Mouse (Mus musculus) left cerebral cortex, postnatal 25 days (tissue): ENCODE data around the gene Myo1d. TPM values are rescaled to one million over a fixed set of nuclear protein-coding genes. Genes with fewer than 3 reads are reported as not detected.

Source experiments
- DNase-seq, 2 experiments: peaks; one replicate each; pipeline ENCODE4 v3.0.0; 2022; ENCODE audit warnings: low spot score in 2 of 2, mixed read lengths in 1 of 2
- intact Hi-C: fragments of 180-260 bp; cut with DNase I; formaldehyde crosslinking; loops from one replicate; pipeline ENCODE4 v1.15.1; 2025
- total RNA-seq, 2 experiments: library from RNA; stranded (reverse); gene quantifications; 2 replicates each; pipeline ENCODE4 v1.2.3; 2021

Gene Myo1d
- total RNA-seq, 2 experiments from 2014 or later: 4.7 to 6.5 TPM

DNA sequence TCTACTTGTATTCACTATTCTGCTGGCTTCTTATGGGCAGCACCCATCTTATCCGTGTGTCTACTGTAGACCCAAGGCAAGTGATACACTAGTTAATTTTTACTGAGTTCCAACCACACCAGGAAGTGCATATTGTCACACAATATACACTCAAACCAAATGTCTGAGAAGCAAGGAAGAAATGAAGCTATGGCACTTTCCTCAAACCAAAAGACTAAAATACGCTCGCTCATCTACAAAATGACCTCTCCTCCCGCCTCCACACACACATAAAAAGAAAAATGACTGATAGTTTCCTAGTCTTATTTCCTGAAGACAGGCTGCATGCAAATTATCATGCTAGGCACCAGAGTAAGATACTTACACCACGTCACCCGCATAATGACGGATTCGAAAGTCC is 113.6 kb downstream of the Myo1d start:
- intact Hi-C loops: loop anchor here (5.0 kb wide), 1 partner anchor 114 kb away; no protein-coding TSS in a partner anchor
- DNase-seq: no peak

DNA sequence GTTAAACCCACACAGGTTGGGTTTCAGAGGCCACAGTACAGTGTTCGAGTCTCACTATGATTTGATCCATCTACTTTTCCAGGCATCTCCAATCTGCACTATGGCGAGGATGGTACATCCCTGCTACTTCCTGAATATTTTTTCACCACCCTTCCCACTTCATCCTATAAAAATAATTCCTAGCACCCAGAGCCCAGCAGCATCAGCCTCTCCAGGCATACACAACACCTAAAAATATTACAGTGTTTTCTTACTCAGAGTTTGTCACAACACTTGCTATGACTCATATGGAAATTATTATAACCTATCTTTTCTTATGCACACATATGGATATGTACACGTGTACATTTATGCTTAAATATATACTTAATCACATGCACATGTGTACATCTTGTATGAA is 115.6 kb downstream of the Myo1d start:
- peak in 1 of 2 experiments; percentile 81 for DNase-seq
- intact Hi-C loops: loop anchor here (1.0 to 2.0 kb wide), 2 partner anchors 49 to 61 kb away; no protein-coding TSS in a partner anchor

DNA sequence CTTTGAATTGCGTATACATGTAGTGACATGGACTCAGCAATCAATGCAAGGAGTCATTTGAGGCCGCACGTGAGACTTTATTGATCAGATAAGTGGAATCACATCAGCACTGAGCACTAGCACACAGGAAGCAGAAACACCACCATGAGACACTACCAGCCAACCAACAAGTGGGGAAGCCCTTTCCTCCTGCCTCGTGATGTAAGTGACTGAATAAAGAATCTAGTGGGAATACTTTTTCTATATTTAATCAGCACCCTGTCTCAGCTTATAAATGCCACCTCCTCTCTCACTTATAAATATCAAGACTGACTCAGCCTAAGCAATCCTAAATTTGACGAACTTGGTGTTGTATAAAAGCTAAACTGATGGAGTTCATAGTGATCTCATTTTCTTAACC is 134.7 kb downstream of the Myo1d start:
- peak; percentile 37 to 85 for DNase-seq
- intact Hi-C loops: loop anchor here (1.0 kb wide), 1 partner anchor 42 kb away; no protein-coding TSS in a partner anchor

DNA sequence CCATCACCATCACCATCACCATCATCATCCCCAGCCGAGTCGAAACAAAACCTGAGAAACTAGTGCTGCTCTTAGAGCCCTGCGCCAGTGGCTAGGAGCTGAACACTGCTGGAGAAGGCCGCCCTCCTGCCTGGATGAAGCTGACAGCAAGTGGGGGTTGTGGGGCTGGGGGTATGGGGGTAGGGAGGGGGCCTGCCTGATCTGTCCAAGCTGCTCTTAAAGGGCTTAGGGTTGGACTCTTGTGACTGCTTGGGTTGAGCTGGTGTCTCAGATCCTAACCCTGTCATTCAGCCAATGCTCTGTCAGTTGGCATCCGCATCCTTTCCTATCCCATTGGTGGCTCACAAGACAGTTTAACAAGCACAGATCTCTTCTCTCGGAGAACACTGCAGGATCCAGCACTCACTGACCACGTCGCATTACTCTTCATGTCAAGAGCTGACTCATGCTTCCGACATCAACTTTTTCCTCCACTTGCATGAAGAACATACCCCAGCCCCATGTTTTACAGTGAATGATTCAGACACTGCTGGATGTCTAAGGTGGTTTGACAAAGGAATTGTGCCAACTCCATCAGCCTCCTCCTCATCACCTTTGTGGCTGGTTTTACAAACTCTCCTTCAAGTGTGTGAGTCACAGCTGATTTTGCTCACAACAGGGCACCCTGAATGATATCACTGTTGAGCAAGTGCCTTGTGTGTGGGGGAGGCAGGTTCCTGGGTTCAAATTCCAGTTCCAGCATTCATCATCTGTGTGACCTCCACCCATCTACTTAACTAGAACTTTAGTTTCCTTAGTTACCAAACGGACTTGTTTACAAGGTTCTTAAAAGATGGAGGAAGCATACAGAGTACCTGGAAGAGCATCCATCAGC is 150.6 kb downstream of the Myo1d start:
- peak in 1 of 2 experiments; percentile 43 for DNase-seq
- intact Hi-C loops: no loop called here

DNA sequence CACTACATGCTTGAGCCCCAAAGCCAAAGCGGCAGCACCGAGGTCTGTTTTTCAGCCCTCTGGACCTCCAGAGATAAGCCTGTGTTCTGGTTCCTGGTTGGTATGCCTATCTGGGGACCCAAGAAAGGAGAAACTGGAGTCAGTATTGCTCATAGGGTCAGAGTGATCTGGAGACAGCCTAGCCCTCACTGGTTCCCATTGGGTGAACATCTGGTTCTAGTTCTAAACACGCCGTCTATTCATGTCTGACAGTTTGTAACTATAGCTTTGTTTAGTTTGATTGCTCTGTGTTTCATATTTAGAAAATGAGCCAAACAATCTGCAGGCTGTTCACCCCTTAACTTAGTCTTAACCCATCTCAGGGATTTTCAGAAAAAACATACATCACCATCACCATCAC is 151.2 kb downstream of the Myo1d start:
- intact Hi-C loops: no loop called here
- no peak for DNase-seq

DNA sequence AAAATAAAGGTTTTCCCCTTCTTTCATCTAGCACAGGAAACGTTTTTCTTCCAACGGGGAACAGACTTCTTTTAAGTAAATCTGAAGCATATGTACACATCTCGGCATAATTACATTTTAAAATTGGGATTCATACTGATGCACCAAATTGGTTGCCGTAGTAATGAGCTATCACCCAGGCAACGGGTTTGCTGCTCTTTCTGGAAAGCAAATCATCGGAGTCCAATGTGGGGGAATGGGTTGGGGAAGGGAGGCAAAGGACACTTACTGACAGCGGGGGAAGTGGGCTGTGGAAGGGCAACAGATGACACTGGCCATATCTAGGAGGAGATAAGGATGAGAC is 156.8 kb downstream of the Myo1d start:
- intact Hi-C loops: loop anchor here (2.0 kb wide), 1 partner anchor 20 kb away; no protein-coding TSS in a partner anchor

DNA sequence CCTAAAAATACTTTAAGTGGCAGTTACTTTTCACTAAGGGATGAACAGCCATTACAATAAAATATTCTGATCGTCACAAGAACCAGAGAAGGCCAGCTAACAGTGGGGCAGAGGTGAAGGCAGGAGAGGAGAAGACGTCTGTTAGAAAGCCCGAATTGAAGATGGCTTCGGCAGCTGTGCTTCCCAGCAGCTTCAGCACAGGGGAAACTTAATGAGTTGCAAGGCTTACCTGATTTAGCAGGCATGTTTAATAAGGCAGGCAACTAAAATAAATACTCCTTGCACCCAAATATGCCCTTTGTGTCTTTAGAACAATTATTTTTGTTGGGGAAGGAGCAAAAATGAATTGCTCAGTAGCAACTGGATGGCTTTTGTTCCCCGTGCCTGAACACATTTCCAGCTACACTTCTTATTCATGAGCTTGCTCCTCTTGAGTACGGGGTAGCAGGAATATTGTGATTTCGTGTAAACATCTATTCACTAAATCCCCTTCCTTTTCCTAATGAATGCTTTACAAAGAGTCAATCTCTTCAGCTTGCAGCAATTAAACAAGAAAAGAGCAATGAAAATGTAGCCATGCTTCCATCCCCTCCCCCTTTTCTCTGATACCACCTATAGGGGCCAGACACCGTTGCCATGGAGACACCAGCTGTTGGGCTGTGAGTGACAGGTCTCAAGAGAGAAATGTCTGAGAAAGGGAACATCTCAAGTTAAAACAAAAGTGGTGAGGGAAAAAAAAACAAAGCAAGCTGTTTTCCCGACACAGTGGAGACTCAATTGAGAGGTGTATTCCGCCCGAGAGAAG is 157.4 kb downstream of the Myo1d start:
- DNase-seq: peak in 1 of 2 experiments; percentile 42

More for the DNA sequence above, 156.8 kb downstream of the Myo1d start:
- DNase-seq: peak; percentile 76 to 86

DNA sequence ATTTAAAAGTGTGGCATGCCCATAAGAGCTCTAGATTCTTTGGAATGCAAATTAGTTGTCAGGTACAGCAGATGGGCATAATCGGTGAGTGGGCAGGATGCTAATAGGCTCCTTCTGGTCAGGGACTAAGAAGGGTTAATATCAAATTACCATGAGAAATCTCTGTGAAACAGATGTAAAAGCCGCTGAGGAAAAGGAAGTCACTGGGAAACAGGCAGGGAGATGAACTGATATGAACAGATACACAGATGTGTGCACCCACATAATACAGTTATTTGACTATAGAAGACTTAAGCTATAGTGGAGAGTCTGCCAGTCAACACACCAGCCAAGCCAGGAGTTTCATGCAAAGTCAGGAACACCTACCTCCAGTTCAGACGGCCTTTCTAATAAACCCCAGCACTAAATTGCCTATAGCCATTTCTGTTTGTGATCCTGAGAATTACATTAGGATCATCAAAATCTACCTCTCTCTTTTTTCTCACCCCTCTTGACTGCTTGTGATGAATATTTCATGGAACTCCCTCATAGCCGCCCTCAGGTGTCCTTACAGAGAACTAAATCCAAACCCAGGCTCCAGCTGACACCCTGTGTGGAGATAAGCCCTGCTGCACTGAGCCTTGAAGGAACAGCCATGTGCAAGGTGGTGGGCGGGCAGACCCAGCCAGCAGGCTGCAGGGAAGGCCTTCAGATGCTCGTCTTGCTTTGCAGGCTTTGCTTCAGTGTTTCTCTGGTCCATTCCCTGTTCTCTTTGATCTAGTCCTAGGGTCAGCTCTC is 164.7 kb downstream of the Myo1d start:
- peak; percentile 45 to 92 for DNase-seq
- intact Hi-C loops: loop anchor here (2.0 kb wide), 1 partner anchor 50 kb away; no protein-coding TSS in a partner anchor

More for the DNA sequence above, 157.4 kb downstream of the Myo1d start:
- intact Hi-C loops: loop anchor here (2.0 kb wide), 1 partner anchor 20 kb away; no protein-coding TSS in a partner anchor

DNA sequence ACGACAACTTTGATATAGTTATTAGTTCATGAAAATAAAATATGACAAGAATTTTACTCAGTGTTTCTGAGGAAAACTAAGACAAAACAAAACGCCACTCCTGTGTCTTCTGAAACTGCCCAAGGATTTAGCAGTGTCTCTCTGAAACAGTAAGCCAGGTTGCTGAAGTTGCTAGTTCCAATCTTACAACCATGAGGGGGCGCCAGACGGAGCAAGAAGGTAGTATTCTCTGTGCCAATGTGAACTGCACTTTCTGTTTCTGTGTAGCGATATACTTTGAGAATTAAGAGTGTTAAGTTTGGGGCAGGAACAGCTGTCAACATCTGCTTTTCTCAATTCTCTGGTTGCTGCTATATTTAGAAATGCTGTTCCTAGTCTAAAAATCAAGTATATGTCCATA is 165.4 kb downstream of the Myo1d start:
- intact Hi-C loops: loop anchor here (2.0 kb wide), 1 partner anchor 50 kb away; no protein-coding TSS in a partner anchor

DNA sequence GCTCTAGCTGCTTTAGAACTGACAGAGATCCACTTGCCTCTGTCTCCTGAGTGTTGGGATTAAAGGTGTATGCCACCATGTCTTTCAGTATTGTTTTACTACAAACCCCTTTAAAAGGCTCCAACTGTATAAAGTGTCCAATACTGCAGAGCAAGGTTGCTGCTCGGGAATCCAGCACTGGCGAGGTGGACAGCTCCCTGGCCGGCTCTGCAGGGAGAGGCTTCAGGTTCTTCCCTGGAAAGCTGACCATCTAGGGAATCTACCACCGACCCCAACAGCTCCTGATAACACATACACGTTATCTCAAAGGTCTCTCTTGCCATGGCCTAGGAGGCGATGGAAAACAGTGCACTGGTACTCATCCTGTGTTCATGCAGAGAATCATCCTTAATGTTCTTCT is 166.3 kb downstream of the Myo1d start:
- no peak for DNase-seq
- intact Hi-C loops: no loop called here

More for the DNA sequence above, 165.4 kb downstream of the Myo1d start:
- DNase-seq: peak; percentile 70 to 89

DNA sequence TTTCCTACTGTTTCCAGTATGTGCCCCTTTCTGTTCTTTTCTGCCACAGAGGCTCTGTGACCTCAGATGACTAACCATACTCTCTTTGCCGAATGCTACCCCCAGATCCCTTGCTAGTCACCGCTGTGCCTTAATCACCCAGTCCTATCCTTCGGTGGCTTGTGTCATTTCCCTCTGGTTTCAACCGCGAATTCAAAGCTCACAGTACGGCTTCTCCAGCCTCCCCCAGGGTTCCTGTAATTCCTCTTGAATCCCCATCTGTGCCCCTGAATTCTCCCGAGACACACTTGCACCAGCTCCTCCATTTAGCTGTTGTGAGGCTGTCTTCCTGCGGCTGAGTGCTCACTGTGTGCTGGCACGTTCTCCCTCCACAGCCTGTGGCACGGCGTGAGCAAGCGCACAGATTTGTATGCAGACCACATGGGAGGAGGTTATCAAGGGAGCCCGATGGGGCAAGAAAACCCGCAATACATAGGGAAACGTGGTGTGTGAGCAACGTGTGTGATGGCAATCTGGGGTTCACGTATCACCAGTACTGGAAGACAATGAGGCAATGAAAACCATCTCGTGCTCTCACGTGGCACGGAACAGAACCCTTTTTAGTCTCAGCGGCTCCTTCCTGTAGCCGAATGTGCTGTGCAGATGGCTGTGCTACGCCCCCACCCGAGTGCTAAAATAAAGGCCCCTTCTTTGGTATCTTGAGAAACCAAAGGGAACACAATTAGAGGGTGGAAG is 177.0 kb downstream of the Myo1d start:
- peak; percentile 89 to 98 for DNase-seq
- intact Hi-C loops: loop anchor here (1.0 to 5.0 kb wide), 7 partner anchors 20 to 118 kb away; no protein-coding TSS in a partner anchor

DNA sequence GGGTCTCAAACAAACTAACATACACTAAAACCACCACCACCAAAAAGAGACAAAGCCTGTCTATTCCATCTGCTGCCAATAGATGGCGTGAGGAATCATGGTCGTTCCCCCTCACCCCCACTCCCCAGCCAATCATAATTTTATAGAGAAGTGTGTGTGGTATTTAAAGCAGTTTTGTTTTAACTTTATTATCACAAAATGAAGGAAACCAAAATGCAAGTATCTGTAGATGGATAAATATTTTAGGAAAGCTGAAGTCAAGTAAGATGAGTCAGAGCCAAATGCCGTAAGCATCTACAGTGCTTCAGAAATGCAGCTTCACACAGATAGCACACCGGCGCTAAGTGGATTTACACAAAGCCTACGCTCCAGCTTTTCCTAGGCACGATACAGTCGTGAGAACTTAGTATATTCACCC is 177.8 kb downstream of the Myo1d start:
- intact Hi-C loops: loop anchor here (2.0 to 5.0 kb wide), 2 partner anchors 21 to 35 kb away; no protein-coding TSS in a partner anchor

DNA sequence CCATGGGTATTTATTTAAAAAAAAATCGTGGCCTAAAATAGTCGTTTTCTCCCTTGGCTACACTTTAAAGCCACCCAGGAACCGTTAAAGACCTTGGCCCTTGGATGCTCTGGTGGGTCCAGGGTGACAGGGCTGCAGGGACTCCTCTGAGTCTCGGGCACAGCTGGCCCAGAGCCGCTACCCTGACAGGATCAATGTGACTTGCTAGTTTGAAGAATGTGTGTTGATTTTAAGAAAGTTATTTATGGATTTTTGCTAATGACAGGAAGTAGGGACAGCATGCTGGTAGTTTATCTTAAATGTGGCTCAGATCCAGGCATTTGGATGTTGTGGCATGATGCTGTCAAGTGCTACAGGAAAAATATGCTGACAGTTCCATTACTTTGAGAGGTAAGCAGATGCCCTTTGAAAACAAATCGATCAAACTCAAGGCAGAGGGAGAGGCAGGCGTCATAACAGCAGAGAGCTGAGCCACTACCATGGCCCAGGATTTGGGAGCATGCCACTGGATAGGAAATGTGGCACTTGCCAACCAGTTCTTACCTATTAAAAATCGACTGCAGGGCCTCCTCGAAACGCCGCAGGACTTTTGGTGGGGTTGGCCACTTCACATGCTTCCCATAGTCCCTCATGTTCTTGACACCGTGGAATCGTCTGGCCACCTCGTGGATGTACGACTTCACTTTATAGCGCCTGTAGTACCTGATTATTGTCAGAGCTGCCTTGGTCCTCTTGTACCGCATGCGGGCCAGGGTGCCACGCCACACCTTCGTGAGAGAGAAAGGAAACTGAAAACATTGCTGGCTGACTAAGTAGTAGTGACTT is 178.6 kb downstream of the Myo1d start:
- intact Hi-C loops: loop anchor here (5.0 kb wide), 1 partner anchor 34 kb away; no protein-coding TSS in a partner anchor
- no peak for DNase-seq

More for the DNA sequence above, 177.8 kb downstream of the Myo1d start:
- peak in 1 of 2 experiments; percentile 84 for DNase-seq

DNA sequence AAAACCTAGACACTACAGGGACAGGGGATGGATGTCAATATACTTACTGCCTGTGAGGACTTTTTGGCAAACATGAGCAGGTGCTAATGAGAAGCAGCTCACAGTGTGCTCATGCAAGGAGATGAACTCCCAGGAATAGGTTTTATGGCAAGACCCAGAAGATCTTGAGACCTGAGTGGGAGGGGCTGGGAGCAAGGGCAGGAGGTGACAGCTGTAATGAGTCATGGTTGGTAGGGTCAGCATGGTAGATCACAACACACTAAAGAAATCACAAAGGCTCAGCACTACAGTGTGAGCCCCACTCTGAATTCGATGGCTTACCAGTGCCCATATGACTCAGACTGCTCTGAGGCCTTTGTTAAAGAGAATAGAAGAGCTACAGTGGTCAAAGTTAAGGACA is 184.3 kb downstream of the Myo1d start:
- DNase-seq: no peak
- intact Hi-C loops: no loop called here

DNA sequence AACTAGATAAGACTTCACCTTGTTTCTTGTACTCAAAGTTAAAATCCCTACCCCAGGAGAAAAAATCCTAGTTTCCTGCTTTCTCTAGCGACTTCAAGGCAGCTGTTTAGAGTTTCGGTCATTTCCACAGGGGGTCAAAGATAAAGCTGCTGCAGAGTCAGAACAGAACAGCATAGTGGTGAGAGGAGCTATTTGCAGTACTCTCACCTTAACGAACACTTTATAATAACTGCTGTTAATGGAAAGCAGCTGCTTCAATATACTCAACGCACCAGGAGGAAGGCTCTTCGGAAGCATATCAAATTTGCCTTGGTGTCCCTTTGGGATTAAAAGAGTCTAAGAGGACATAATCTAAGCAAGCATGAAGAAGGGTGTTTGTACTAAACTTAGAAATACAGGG is 190.4 kb downstream of the Myo1d start:
- no peak for DNase-seq
- intact Hi-C loops: no loop called here

DNA sequence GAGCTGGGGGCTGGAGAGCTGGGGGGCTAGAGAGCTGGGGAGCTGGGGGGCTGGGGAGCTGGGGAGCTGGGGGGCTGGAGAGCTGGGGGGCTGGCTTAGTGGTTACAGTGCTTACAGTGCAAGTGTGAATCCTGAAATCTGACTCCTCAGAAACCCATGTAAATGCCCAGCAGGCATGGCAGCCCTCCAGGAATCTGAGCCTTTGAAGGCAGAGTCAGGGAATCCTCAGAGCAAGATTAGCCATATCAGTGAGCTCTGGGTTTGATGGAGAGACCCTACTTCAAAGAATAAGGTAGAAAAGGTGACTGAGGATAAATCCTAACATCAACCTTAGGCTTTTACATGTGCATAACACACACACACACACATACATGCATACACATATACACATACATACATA is 194.1 kb downstream of the Myo1d start:
- intact Hi-C loops: no loop called here
- DNase-seq: no peak

DNA sequence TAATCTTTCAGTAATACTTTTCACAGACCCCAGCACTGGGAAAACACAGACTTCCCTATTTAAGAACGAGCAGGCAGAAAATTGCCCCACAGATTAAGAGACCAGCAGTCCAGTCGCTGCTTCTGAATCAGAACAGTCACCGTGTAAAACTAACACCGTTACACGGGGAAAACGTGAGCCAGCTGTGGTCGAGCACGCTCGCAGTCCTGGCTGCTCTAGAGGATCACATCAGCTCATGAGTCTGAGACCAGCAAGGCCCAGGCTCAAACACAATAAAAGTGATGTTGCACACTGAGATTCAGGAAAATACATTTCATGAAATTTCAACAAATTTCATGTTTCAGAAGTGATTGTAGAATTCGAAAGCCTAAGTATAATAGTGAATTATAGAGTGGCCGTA is 194.6 kb downstream of the Myo1d start:
- intact Hi-C loops: no loop called here
- DNase-seq: no peak

DNA sequence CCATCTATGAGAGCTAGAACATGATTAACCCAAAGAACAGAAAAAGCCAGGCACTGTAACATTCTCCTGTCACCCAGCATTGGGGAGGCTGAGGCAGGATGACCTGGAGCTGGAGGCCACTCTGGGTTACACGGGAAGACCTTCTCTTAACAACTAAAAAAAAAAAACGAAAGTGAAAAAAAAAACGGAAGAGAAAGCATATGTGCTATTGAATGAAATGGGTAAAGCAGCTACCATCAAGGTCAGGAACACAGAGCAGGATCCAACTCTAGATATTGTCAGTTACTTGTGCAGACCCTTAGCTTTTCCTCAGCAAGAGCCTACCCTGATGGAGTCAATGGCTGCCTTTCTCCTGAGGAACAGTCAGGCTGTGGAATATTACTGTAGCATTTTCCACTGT is 199.3 kb downstream of the Myo1d start:
- no peak for DNase-seq
- intact Hi-C loops: no loop called here
